In genomic region chr13:68961580-68961979, GRCm38 (mm10) we compare ENCODE assay signal across 17 mouse cellular contexts. TPM values are rescaled to one million over a fixed set of nuclear protein-coding genes. Genes with fewer than 3 reads are reported as not detected.
DNase-seq lines count a peak whose midpoint lies in the region; ATAC-seq and TF ChIP-seq lines count a peak whose summit lies in the region.
"Had no signal": no experiment of that assay in that cellular context is flagged by ENCODE, and none has a peak within 500 bp of the region (broad histone marks: within the 10 kb centered on the region; RNA-seq: fewer than 3 reads in every experiment).

No protein-coding gene starts in this region.

- no peak overlapping the region for H3K4me3 ChIP-seq in lung, postnatal 0 days (ENCODE audit: low read depth, low read length)
- H3K4me3 ChIP-seq in midbrain, embryonic 15.5 days = no peak overlapping the region
- H3K4me3 ChIP-seq: embryonic facial prominence, embryonic 15.5 days; heart, embryonic 15.5 days; neural tube, embryonic 13.5 days had no signal

- no peak for ATAC-seq in lung, postnatal 0 days
- no peak for ATAC-seq in erythroblast, adult 5-6 weeks (replicated peaks; ENCODE audit: low FRiP score, poor library complexity, severe bottlenecking)
- ATAC-seq in midbrain, embryonic 15.5 days (replicated peaks) = no peak
- ATAC-seq: CD4-positive, CD25-positive, alpha-beta regulatory T cell, adult 4 months; forebrain, embryonic 14.5 days had no signal

- H3K9ac ChIP-seq in lung, postnatal 0 days (replicated peaks; ENCODE audit: low read depth) = no peak overlapping the region
- H3K9ac ChIP-seq in midbrain, embryonic 15.5 days = no peak overlapping the region
- H3K9ac ChIP-seq: embryonic facial prominence, embryonic 15.5 days; heart, embryonic 15.5 days; hindbrain, embryonic 14.5 days; neural tube, embryonic 13.5 days had no signal

- no peak for TF ChIP-seq EP300 in lung, postnatal 0 days (IDR thresholded peaks at IDR 0.05)

- no peaks in the 10 kb centered on the region for H3K36me3 ChIP-seq in lung, postnatal 0 days (ENCODE audit: insufficient read depth, low read length)
- no peaks in the 10 kb centered on the region for H3K36me3 ChIP-seq in midbrain, embryonic 15.5 days (replicated peaks)
- H3K36me3 ChIP-seq: embryonic facial prominence, embryonic 15.5 days; heart, embryonic 15.5 days; neural tube, embryonic 13.5 days had no signal

- TF ChIP-seq CTCF in lung, postnatal 0 days (IDR thresholded peaks at IDR 0.05) = no peak

- peak; percentile 9 to 33 for DNase-seq in kidney, postnatal 4 days
- no peak for DNase-seq in kidney, adult 11 months
- DNase-seq in right cerebral cortex, adult 18-20 months = peak; percentile 67
- DNase-seq in right cerebral cortex, postnatal 4 days = no peak
- DNase-seq in lung, postnatal 0 days (ENCODE audit: low spot score) = peak; percentile 34
- DNase-seq: cerebellum, adult 18-20 months; gastrocnemius, postnatal 36 days; kidney, adult 18-20 months had no signal

- H3K27me3 ChIP-seq in lung, postnatal 0 days (replicated peaks; ENCODE audit: insufficient read depth, low read length) = no peaks in the 10 kb centered on the region
- H3K27me3 ChIP-seq in midbrain, embryonic 15.5 days (replicated peaks) = no peaks in the 10 kb centered on the region
- H3K27me3 ChIP-seq: embryonic facial prominence, embryonic 15.5 days; heart, embryonic 15.5 days; neural tube, embryonic 13.5 days had no signal

- no peak overlapping the region for H3K4me2 ChIP-seq in lung, postnatal 0 days (replicated peaks; ENCODE audit: low read depth, low read length)
- H3K4me2 ChIP-seq in midbrain, embryonic 15.5 days = no peak overlapping the region
- H3K4me2 ChIP-seq: embryonic facial prominence, embryonic 15.5 days; heart, embryonic 15.5 days; hindbrain, embryonic 14.5 days; neural tube, embryonic 13.5 days had no signal

- 52% methylated on average over 5 of the region's 5 CpGs for WGBS in lung, postnatal 0 days
- WGBS in midbrain, embryonic 15.5 days = 75% methylated on average over 5 of the region's 5 CpGs

- no peaks in the 10 kb centered on the region for H3K9me3 ChIP-seq in lung, postnatal 0 days (ENCODE audit: low read length)
- H3K9me3 ChIP-seq in midbrain, embryonic 15.5 days = no peaks in the 10 kb centered on the region
- H3K9me3 ChIP-seq: embryonic facial prominence, embryonic 15.5 days; heart, embryonic 15.5 days; neural tube, embryonic 13.5 days had no signal

- no peak overlapping the region for H3K27ac ChIP-seq in lung, postnatal 0 days (ENCODE audit: low read length)
- no peak overlapping the region for H3K27ac ChIP-seq in midbrain, embryonic 15.5 days
- H3K27ac ChIP-seq: embryonic facial prominence, embryonic 15.5 days; heart, embryonic 15.5 days; hindbrain, embryonic 14.5 days; neural tube, embryonic 13.5 days had no signal

- no peaks in the 10 kb centered on the region for H3K4me1 ChIP-seq in lung, postnatal 0 days (ENCODE audit: insufficient read depth, low read depth, low read length)
- H3K4me1 ChIP-seq in midbrain, embryonic 15.5 days = no peaks in the 10 kb centered on the region
- H3K4me1 ChIP-seq: embryonic facial prominence, embryonic 15.5 days; neural tube, embryonic 13.5 days had no signal

RNA-seq across cellular contexts. Expression of gene Adcy2, which starts 37.8 kb away (rescaled TPM):
- polyA plus RNA-seq in lung, postnatal 0 days (2015; fragmentation: Nextera tagmentation; extraction: Ambion mirVana) = 12.5 and 14.7 TPM in 2 replicates
- 0.77 TPM in 1 of 2 replicates, not detected in the other for total RNA-seq in erythroblast, adult 5-6 weeks (2015; ENCODE audit: low replicate concordance)
- total RNA-seq in erythroblast, adult 5-6 weeks (2017; ENCODE audit: low replicate concordance) = not detected in 2 replicates
- 8.2 and 9.0 TPM in 2 replicates for polyA plus RNA-seq in midbrain, embryonic 15.5 days (2015; fragmentation: Nextera tagmentation; extraction: Ambion mirVana)
- total RNA-seq: megakaryocyte progenitor cell, adult 5-6 weeks had no signal
- polyA plus RNA-seq: CD4-positive, CD25-positive, alpha-beta regulatory T cell, adult 4 months had no signal

Comparison
In these comparisons a context has a peak if more than half of its experiments do, and no peak if none do; other contexts are left out.
1. DNase-seq: peak in kidney, postnatal 4 days (2 of 2), right cerebral cortex, adult 18-20 months (single experiment) and lung, postnatal 0 days (single experiment); none in kidney, adult 11 months (single experiment) and right cerebral cortex, postnatal 4 days (single experiment).